Mouse (Mus musculus) right cerebral cortex, postnatal 10 days (tissue): Measurements from ENCODE around the gene A230072I06Rik.
A peak's percentile ranks its signal among the peaks of the same experiment; 100 is the strongest.

Experiments used
- DNase-seq, 2 experiments: peaks; one replicate each; pipeline ENCODE4 v3.0.0; 2021; ENCODE audit warnings: low spot score in 2 of 2

A230072I06Rik gene

GRCm38 (mm10) chr8:12278663-12279312, at the start of gene A230072I06Rik:
Gene A230072I06Rik, plus strand, starts transcription at chr8:12278819.
- DNase-seq = peak; percentile 37 to 46

GRCm38 (mm10) chr8:12234039-12234438, 44.6 kb upstream of the A230072I06Rik start:
- no peak for DNase-seq

GRCm38 (mm10) chr8:12238775-12239174, 39.8 kb upstream of the A230072I06Rik start:
- DNase-seq = no peak

GRCm38 (mm10) chr8:12240143-12240542, 38.5 kb upstream of the A230072I06Rik start:
- peak in 1 of 2 experiments; percentile 26 for DNase-seq

GRCm38 (mm10) chr8:12243746-12244145, 34.9 kb upstream of the A230072I06Rik start:
- DNase-seq = no peak

GRCm38 (mm10) chr8:12259890-12260289, 18.7 kb upstream of the A230072I06Rik start:
- no peak for DNase-seq

GRCm38 (mm10) chr8:12260476-12261029, 18.1 kb upstream of the A230072I06Rik start:
- no peak for DNase-seq

GRCm38 (mm10) chr8:12261556-12261955, 17.1 kb upstream of the A230072I06Rik start:
- DNase-seq = no peak

- DNase-seq = no peak
Observed at GRCm38 (mm10) chr8:12264996-12265395, 13.6 kb upstream of the A230072I06Rik start.

- no peak for DNase-seq
Observed at GRCm38 (mm10) chr8:12267863-12268262, 10.8 kb upstream of the A230072I06Rik start.

GRCm38 (mm10) chr8:12268306-12268829, 10.3 kb upstream of the A230072I06Rik start:
- no peak for DNase-seq

GRCm38 (mm10) chr8:12279482-12280192, 1.0 kb downstream of the A230072I06Rik start:
- no peak for DNase-seq

GRCm38 (mm10) chr8:12282128-12282527, 3.5 kb downstream of the A230072I06Rik start:
- peak; percentile 46 to 49 for DNase-seq

GRCm38 (mm10) chr8:12290551-12290950, 11.9 kb downstream of the A230072I06Rik start:
- DNase-seq = no peak

GRCm38 (mm10) chr8:12298326-12298950, 19.8 kb downstream of the A230072I06Rik start:
- peak in 1 of 2 experiments; percentile 36 for DNase-seq

GRCm38 (mm10) chr8:12301998-12302397, 23.4 kb downstream of the A230072I06Rik start:
- DNase-seq = no peak

GRCm38 (mm10) chr8:12312975-12313734, 34.5 kb downstream of the A230072I06Rik start:
- DNase-seq = no peak

GRCm38 (mm10) chr8:12314258-12314657, 35.6 kb downstream of the A230072I06Rik start:
- no peak for DNase-seq

- peak; percentile 73 to 77 for DNase-seq
Observed at GRCm38 (mm10) chr8:12315177-12315576, 36.6 kb downstream of the A230072I06Rik start.

- peak; percentile 85 for DNase-seq
Observed at GRCm38 (mm10) chr8:12319755-12320455, 41.3 kb downstream of the A230072I06Rik start.

GRCm38 (mm10) chr8:12322071-12322470, 43.5 kb downstream of the A230072I06Rik start:
- no peak for DNase-seq
